Mouse (Mus musculus) cerebellum, adult 8-10 months (tissue): ENCODE results near the gene Ipcef1.
"Not testable (repeated sequence)": the region's sequence is repeated elsewhere in the genome, so short reads cannot be mapped to it uniquely, and the experiment has no call there.

Source experiments
- DNase-seq: peaks from one replicate; pipeline ENCODE4 v3.0.0; 2022

The Ipcef1 gene

GRCm38 (mm10) chr10:7035547-7035946 is 16.7 kb downstream of the Ipcef1 start:
- DNase-seq, result no peak

- DNase-seq, result no peak
Measured at GRCm38 (mm10) chr10:7033459-7033858, 18.8 kb downstream of the Ipcef1 start.

- no peak for DNase-seq
Measured at GRCm38 (mm10) chr10:7025028-7025427, 27.2 kb downstream of the Ipcef1 start.

DNA sequence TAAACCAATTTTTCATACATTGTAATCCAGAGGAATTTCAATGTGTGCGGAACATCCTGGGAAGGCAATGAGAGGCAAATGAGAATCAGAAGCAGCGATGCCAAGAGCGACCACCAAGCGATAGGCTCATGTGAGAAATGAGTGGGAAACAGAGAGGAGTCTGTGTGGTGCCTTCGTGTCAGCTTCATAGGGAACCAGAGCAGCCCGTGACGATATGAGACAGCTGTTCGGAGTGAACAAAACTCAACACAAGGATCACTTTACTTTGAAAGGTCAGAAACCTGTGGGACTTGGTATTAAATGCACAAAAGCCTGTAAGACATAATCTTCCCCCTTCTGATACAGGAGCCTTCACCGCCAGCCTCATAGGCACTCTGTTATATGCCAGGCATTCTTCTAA is 31.7 kb downstream of the Ipcef1 start:
- no peak for DNase-seq

DNA sequence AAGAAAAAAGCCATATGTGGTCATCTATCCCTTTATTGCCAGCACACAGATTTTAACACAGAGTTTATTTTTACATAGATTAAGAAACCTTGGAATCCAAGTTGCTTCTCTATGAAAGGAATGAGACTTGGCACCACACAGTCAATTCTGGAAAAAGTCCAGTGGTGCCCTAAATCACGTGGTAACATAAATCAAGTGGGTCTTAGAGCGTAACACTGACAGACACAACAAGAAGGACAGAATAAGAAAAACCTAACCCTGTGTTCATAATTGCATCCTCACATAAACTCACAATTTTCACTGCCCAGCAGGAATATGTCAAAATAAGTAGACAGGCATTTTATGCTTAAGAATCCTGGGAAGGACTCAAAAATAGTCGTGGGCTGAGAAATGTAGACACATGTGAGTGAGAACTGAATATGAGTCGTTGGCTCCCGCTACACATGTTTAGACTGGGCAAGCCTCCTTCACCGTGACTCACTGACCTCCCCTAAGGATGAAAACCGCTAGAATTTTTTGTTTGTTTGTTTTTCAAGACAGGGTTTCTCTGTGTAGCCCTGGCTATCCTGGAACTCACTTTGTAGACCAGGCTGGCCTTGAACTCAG is 32.4 kb downstream of the Ipcef1 start:
- no peak for DNase-seq

DNA sequence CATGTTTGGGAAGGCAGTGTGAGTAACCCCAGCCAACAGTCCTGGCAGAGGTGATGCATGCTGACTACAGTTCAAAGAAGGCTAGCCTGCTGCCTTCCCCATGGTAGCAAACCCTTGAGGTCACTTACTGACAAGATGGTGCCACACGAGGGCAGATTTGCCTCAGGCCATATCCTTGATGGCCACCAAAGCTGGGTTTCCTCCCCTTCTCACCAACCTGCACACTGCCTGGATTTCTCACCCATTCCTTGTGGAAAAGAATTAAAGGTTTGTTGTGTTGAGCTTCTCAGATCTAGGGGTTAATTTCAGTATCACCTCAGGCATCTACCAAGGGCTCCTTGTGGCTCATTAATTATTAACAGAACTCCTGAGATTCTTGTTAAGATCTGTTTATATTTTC is 37.1 kb downstream of the Ipcef1 start:
- DNase-seq, result no peak

- DNase-seq, result no peak
Measured at GRCm38 (mm10) chr10:7010543-7010942, 41.7 kb downstream of the Ipcef1 start.

DNA sequence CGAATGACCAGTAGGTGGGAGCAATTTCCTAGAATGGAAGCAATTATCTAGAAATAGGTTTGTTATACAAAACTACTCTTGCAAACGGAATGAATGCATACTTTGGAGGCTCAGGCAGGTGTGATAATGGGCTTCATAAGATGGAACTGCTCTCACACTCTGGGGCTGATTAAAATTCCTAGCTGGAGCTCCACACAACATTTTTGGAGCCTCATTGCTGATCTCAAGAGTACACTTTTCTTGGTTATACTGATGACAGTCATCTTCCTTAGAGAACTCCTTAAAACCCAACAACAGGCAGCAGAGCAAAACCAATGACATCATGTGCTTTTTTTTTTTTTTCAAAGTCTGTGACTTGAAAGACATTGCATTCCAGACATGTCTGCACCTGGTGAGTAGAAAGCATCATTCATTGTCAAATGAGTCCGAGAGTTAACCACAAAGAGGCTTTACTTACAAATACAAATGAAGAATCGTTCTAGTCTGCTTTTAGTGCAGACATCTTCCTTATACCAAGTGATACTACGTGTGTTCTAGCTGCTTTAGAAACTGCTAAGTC is 47.2 kb downstream of the Ipcef1 start:
- DNase-seq, result no peak

GRCm38 (mm10) chr10:7003898-7004297 is 48.4 kb downstream of the Ipcef1 start:
- DNase-seq, result not testable (repeated sequence)

GRCm38 (mm10) chr10:6999355-6999754 is 52.9 kb downstream of the Ipcef1 start:
- DNase-seq, result no peak

DNA sequence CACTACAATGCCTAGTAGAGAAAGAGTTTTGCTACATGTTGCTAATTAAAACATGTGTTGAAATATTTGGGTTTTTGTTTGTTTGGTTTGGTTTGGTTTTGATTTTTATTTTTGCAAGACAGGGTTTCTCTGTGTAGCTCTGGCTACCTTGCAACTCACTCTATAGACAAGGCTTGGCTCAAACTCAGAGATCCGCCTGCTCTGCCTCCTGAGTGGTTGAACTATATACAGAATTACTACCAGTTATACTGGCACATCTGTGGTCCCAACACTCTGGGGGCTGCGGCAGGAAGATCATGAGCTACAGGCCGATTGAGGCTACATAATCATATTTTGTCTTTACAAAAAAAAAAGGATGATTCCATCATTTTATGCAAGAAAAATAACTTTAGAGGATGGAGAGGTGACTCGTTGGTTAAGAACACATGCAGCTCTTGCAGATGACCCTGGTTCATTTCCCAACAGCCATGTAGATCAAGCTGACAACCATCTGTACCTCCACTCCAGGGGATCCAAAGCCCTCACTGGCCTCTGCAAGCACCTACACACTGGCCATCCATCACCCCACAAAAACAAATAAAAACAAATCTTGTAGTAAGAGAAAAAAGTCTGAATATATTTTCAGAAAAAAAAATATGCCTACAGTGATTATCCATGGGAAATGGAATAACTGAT is 53.6 kb downstream of the Ipcef1 start:
- peak; percentile 48 for DNase-seq

- DNase-seq, result no peak
Measured at GRCm38 (mm10) chr10:6996895-6997294, 55.4 kb downstream of the Ipcef1 start.

- no peak for DNase-seq
Measured at GRCm38 (mm10) chr10:6988555-6988954, 63.7 kb downstream of the Ipcef1 start.

DNA sequence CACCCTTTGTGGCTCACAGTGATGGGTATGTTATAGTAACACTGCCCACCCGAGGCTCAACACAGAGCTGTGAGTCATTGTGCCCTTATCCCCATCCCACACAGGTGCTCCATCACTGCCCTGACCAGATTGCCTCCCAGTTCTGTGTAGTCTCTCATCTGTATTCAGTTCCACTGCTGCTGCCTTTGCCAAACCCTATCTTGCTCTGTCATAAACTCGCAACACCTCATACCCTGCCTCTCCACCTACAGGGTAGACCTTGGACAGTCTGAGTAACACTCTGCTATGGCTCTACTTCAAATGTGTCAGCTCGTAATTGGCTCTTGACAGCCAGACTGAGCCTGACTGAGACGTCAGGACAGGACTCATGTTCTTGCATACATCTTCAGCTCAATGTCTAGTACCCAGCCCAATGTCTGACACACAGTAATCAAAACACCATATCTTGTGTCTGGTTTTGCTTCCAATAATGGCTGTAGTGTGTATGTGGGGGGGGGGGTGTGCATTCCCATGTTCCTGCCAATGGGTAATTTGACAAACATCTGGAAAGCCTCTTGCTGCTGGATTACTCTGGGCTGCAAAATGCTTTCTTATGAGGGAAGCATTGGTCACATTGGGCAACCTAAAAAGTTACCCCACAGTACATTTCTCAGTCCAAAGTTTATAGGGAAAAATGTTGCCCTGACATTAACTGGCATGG is 64.7 kb downstream of the Ipcef1 start:
- DNase-seq, result no peak

GRCm38 (mm10) chr10:6986246-6986645 is 66.0 kb downstream of the Ipcef1 start:
- no peak for DNase-seq

DNA sequence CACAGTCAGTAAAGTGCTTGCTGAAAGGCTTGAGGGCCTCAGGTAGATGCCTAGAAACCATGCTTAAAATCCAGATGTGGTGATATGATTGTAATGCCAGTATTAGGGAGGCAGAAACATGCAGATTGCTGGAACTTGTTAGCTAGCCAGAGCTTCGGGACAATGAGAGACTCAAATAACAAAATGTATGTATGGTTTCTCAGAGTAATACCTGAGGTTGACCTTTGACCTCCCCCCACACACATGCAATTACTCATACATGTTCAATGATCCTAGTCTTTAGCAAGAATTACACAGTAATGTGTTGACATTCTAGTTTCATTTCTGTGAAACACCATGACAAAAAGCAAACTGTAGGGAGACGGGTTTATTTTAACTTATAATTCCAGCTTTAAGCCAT is 68.8 kb downstream of the Ipcef1 start:
- no peak for DNase-seq

GRCm38 (mm10) chr10:6982751-6983151 is 69.5 kb downstream of the Ipcef1 start:
- no peak for DNase-seq

DNA sequence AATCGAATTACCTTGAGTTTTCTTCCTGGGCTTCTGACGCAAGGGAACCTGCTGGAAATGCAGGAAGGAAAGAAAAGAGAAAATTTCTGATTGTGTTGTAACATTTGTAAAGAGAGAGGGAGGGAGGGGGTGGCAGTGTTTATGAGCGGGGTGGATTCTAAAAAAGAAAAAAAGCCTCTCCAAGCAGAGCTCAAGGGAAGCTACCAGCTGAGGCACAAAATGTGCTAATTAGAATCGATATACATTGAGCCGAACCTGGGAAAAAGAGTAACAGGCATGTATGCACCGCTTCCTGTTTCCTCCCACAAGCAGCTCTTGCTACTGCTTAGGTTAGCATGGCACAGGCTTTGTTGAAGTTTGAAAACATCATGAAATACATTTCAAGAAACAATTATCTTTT is 72.0 kb downstream of the Ipcef1 start:
- no peak for DNase-seq

DNA sequence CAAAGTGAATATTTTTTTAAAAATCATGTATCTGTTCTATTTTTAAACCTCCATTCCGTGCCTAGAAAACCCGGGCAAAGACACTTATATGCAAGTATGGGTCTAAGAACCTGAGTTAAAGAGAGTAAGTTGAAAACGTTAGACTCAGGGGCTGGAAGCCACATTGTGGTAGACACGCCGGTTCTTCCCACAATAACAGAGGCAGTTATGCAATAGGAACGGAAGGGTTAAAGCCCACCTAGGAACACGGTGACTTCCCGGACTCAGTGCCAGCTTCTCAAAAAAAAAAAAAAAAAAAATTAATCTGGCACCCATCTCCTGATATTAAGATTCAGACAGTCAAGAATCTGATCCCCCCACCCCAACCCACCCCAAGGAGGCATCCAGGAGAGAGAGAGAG is 72.5 kb downstream of the Ipcef1 start:
- peak; percentile 38 for DNase-seq

GRCm38 (mm10) chr10:6979216-6979615 is 73.1 kb downstream of the Ipcef1 start:
- peak; percentile 69 for DNase-seq

- DNase-seq, result peak; percentile 43
Measured at GRCm38 (mm10) chr10:6978733-6979132, 73.5 kb downstream of the Ipcef1 start.

DNA sequence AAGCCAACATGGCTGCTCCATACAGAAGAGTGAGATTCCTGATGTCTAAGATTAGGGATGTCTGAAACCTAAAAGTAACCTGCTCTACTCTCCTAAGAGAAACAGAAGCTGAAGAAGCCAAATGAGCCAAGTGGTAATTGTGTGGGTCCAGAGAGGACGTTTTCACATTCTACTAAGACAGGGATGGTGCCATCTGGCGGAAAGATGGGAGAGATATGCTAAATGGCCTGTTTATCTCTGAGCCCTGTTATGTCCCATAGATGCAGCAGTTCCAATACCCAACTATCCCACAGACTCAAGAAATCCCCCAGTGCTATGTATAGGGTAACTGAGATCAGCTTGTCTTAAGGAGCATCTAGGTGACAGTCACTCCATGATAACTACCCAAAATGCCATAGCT is 74.4 kb downstream of the Ipcef1 start:
- DNase-seq, result peak; percentile 42

GRCm38 (mm10) chr10:6968334-6968733 is 83.9 kb downstream of the Ipcef1 start:
- no peak for DNase-seq
